Mouse (Mus musculus) frontal cortex, postnatal 14 days (tissue): ENCODE data around the gene Pole3.
"Not testable (repeated sequence)": the region's sequence is repeated elsewhere in the genome, so short reads cannot be mapped to it uniquely, and the experiment has no call there.

Experiments
- DNase-seq, 2 experiments: peaks; one replicate each; pipeline ENCODE4 v3.0.0; 2022; ENCODE audit warnings: low spot score in 2 of 2

The Pole3 gene

DNA sequence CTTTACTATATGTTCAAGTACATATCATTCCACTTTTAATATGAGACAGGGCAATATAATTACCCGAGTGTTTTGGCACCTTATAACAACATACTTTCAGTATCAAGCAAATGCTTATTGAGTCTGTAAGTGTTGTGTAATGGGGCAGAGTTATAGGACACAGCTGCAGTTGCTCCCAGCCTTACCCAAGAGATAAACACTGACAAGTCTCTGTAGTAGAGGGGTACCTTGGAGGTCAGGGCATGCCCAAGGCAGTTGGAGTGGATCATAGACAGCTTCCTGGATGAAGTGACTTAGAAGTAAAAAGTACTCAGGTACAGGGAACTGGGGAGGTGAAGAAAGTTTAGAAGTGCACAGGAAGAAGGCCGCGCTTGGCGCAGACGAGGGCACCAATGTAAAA lies 37.7 kb downstream of the Pole3 start:
- DNase-seq = no peak

DNA sequence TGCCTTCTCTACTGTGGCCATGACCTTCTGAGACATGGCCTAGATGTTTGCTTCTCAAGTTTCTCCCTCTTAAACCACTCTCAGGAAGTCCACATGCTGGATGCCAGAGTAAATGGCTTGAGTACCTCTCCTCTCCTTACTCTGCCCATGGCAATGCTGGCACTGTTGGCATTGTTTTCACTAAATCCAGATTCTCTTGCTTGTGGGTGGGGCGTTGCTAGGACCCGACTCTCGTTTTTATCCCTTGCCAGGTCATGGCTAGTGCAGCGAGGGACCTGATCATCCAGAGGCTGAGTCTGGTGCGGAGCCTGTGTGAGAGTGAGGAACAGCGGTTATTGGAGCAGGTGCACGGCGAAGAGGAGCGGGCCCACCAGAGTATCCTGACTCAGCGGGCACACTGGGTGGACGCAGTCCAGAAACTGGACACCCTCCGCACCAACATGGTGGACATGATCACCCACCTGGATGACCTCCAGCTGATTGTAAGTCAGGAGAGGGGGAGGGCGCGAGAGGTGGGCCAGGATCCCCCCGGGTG lies 38.6 kb downstream of the Pole3 start:
- DNase-seq = no peak

DNA sequence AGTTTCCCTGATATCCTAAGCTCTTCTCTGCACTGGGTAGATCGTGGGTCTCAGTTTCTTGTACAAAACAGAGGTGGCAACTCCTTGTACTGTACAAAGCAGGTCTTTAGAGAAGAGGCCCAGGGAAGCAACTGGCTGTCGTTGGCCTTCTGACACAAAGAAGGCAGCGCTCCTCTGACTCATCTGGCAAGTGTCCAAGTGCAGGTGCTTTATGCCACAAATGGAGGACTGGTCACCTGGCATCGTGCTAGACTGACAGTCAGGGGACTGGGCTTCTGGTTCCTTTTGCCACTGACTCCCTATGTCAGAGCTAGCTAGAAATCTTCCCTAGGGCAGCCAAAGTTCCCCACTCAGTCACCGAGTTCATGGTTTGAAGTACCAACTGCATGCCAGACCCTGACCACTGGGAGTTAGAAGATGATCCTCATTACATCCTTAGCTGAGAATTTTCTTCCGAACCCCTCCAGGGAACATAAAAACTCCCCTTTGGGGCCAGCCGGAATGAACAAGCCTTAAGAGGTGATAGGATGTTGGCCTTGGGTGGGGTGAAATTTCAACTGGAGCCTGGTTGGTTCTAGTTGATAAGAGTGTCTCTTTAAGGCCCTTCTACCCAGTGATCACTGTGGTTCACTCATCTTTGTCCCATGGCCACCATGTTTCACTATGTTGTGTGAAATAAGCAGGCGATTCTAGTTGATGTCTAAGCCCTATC lies 39.3 kb downstream of the Pole3 start:
- DNase-seq = no peak

DNA sequence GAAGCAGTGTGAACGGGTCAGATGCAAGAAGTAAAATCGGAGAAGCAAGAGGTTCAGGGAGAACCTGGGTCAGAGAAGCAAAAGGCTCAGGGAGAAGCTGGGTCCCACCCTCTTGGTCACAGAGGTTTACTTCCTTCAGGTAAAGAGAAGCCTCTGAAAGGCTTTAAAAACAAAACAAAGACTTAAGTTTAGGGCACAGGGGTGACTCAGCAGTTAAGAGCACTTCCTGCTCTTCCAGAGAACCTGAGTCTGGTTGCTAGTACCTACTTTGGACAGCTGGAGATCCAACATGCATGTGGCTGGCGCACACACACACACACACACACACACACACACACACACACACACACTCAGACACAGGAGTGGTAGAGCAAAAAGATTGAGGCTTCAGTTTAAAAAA lies 39.9 kb downstream of the Pole3 start:
- no peak for DNase-seq

DNA sequence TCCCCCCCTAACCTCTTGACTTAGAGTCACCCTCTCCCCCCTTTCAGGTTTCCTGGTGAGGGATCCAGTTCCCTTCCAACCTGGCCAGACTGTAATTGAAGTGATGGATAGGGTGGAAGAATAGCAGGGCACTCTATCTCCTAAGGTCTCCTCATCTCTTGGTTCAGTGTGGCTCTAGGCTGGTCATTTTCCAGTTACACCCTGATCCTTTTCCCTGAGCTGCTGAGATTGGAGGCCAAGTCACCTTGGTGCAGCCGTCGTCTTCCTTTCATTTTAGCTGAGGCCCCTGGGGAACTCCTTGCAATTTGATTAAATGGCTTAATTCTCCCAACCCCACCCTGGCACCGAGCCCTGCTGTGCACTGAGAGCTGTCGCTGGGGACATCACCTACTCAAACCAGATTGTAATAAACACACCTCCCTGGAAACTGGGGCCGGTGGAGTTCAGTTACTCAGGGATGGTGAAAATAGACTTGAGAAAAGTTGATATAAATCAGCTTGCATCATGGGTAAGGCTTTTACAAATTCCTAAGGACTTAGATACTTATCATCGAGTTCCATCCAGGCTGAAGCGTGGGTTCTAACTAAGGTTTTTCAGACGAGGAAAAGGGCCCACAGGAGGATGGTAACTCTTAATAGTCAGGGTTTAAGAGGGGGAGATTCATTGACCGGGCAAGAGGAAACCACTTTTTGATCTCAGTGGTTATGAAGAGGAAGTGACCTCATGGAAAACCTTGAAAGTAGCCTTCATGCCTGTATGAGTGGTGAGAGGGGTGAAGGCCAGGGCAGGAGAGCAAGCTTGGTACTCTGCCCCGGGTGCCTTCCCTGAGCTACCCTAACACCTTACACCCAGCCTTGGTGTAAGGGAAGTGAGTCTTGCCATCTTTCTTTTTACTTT lies 43.9 kb downstream of the Pole3 start:
- no peak for DNase-seq

DNA sequence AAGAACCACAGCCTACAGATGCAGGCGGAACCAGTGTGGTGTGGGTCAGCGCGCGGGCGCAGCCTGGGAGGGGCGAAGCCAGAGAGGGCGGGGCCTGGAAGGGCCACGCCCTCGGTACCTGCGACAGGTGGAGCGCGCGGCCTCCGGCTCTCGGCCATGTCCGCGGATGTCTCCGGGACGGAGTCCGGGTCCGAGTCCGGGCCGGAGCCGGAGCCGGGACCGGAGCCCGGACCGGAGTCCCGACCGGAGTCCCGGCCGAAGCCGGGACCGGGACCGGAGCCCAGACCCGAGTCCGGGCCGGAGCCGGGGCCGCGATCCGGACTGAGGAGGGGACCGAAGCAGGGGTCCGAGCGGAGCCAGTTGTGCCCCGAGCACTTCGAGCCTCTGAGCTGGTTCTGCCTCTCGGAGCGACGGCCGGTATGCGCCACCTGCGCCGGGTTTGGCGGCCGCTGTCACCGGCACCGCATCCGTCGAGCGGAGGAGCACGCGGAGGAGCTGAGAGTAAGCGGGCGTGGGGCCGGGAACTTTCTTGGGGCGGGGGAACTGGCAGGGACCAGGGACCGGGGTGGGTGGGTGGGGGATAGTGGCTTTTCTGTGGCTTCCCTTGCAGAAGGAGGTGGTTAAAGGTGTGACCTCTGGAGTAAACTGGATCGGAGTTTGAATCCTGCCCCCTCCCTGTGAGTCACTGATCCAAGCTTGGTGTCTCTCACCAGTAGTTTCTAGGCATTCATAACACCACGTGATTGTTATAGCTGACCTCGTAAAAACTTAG lies 44.7 kb downstream of the Pole3 start, which contains the start of gene Bspry:
Gene Bspry, plus strand, starts transcription at position 117 of the 772 bp plus-strand sequence.
- DNase-seq = no peak

DNA sequence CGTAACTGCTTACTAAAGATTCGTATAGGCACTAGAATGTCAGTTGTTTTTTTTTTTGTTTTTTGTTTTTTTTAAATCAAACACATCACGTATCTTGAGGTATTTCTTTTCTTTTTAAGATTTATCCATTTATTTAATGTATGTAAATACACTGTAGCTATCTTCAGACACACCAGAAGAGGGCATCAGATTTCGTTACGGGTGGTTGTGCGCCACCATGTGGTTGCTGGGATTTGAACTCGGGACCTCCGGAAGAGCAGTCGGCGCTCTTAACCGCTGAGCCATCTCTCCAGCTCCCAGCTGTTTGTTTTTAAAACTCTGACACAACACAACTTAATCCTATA lies 45.3 kb downstream of the Pole3 start:
- DNase-seq = not testable (repeated sequence)

DNA sequence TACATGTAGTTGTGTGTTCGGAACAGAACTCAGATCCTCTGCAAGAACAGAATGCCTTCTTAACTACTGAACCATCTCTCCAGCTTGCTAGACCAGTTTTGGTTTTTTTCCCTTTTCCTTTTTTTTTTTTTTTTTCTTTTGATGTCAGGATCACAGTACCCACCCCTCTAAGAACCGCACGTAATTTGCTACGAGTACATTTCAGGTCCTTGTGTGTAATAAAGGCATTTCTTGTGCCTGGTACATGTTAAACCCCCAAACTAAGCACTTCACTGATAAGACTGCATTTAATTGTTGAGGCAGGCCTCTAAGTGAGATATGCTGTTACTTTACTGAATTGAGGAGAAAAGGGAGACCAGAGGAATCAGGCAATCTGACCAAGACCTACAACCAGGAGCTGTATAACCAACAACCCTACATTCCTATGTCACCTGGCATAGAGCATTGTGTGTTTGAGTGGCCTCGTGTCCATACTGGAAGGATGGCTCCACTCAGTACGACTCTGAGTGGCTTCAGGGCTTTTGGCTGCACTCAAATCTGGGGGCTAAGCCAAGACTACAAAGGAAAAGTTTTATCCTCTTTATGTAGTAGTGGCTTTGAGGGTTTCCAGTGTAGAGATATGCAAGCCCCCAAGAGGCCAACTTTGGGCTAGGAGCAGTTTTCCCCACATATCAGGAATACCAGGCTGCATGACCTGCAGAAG lies 47.2 kb downstream of the Pole3 start:
- no peak for DNase-seq

DNA sequence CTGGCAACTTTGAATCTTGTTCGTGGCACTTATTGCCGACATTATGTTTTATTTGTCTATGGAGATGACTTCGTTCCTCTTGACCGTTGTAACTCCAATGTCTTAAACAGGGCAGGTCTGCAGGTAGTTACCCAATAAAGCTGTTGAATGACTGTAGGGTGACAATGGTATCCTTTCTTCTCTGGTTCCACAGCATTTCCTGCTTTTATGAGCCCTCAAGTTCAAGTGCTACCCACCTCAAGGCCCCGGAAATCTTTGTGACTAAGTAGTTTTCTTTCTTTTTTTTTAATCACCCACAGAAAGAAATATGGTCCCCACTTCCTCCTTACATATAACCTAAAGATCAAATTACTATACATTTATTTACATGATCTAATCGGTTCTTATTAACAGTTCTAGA lies 49.1 kb downstream of the Pole3 start:
- no peak for DNase-seq

DNA sequence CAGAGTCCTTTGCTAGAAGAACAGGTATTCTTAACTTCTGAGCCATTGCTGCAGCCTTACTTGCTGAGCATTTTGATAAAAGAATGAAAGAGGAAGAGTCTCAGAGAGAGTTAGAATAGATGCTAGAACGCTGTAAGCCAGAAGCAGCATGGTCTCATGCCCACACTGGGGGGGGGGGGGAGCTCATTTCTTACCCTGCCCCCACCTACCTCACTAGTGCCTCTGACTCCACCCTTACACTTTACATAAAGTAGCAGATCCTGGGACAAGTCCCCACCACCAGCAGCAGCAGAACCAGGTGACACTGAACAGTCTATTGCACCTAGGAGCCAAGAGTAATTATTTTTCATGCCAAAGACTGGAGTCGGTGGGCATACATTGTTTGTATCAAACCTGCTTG lies 49.7 kb downstream of the Pole3 start:
- no peak for DNase-seq
